Mouse (Mus musculus) layer of hippocampus, postnatal 14 days (tissue): ENCODE data around the gene Svs5. TPM values are rescaled to one million over a fixed set of nuclear protein-coding genes. Genes with fewer than 3 reads are reported as not detected.

Experiments used
- DNase-seq, 2 experiments: peaks; one replicate each; pipeline ENCODE4 v3.0.0; 2021 to 2022; ENCODE audit warnings: low spot score in 2 of 2, mixed read lengths in 1 of 2
- microRNA-seq, 2 experiments: library from miRNA; unstranded; fragments of <30 nt; microRNA quantifications; one replicate each; pipeline ENCODE4 v1.2.0; 2021
- total RNA-seq, 2 experiments: library from RNA; stranded (reverse); gene quantifications; 2 replicates each; pipeline ENCODE4 v1.2.3; 2021

The Svs5 gene
- total RNA-seq, 2 experiments from 2014 or later: not detected

- DNase-seq: no peak
Measured at GRCm38 (mm10) chr2:164377478-164378426, 45.2 kb downstream of the Svs5 start.

DNA sequence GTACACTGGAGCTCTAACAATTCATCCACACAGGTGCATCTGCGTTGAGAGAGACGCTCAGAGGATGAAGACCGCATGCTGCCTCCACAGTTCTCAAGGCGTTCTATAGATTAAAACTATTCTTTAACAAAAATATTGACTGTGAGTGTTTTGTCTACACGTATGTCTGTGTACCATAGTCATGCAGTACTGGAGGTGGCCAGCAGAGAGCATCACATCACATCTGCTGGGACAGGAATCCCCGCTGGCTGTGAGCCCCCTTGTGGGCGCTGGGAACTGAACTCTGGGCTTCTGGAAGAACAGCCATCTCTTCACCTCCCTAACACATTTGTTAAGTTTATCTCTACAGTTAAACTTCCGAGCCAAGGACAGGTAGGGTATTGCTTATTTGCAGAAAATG is 49.2 kb downstream of the Svs5 start:
- DNase-seq: no peak

DNA sequence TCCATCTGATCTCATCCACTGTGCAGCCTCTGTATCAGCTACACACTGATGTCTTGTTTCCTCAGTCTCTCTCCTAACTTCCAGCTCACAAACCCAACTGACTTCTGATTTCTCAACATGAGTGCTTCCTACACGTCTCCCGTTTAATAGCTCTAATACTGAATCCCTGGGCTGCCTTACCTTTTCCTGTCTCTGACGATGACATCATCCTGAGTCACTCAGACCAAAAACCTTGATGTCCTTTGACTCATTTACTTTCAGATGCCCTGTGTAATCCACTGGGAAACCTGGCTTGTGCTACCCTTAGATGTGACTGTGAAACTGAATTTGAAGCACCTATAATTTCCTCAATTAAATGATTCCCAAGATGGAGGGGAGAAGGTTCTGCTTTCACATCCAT is 50.4 kb downstream of the Svs5 start:
- DNase-seq: no peak

Small RNA genes within 50 kb of the gene (microRNA-seq; reads per million reads assigned to microRNA genes)
- 0 reads per million in 2 experiments for gene Mir7678

Other genes with a start within 250 kb of the Svs5 start
- gene Kcns1, start 161.6 kb upstream of the Svs5 start, total RNA-seq: 1 to 10 TPM; 5.9 to 6.4 TPM
- gene Wfdc5, start 150.0 kb upstream of the Svs5 start, total RNA-seq: not detected
- not detected for gene Wfdc12, start 142.1 kb upstream of the Svs5 start, total RNA-seq
- not detected for gene Wfdc15a, start 132.6 kb upstream of the Svs5 start, total RNA-seq
- gene Wfdc15b, start 111.1 kb upstream of the Svs5 start, total RNA-seq: not detected
- gene Svs2, start 94.3 kb upstream of the Svs5 start, total RNA-seq: not detected
- not detected for gene Svs3b, start 76.1 kb upstream of the Svs5 start, total RNA-seq
- not detected for gene Svs4, start 54.3 kb upstream of the Svs5 start, total RNA-seq
- gene Svs3a, start 43.5 kb upstream of the Svs5 start, total RNA-seq: not detected
- not detected for gene Svs6, start 16.0 kb upstream of the Svs5 start, total RNA-seq
- gene Slpi, start 56.4 kb downstream of the Svs5 start, total RNA-seq: 1 to 10 TPM; 1.2 to 2.0 TPM
- under 1 TPM; 0.41 to 0.91 TPM for gene Rbpjl, start 70.4 kb downstream of the Svs5 start, total RNA-seq
- gene Matn4, start 72.4 kb downstream of the Svs5 start, total RNA-seq: 10 to 100 TPM; 21.2 to 21.6 TPM
- 100 to 1,000 TPM; 117 to 137 TPM for gene Sdc4, start 111.1 kb downstream of the Svs5 start, total RNA-seq
- gene Sys1, start 124.2 kb downstream of the Svs5 start, total RNA-seq: 10 to 100 TPM; 39.1 to 44.7 TPM
- gene Gm20458, start 128.2 kb downstream of the Svs5 start, total RNA-seq: 10 to 100 TPM; 12.7 to 18.8 TPM
- not detected for gene Trp53tg5, start 141.0 kb downstream of the Svs5 start, total RNA-seq
- gene Dbndd2, start 153.4 kb downstream of the Svs5 start, total RNA-seq: 10 to 100 TPM; 87.6 to 88.0 TPM
- gene Pigt, start 164.8 kb downstream of the Svs5 start, total RNA-seq: 10 to 100 TPM; 95.2 to 96.5 TPM
- 1 to 10 TPM in 1 of 2 experiments, not detected in 1; 5.6 TPM for gene Wfdc2, start 229.7 kb downstream of the Svs5 start, total RNA-seq
- gene Spint3, start 240.7 kb downstream of the Svs5 start, total RNA-seq: not detected